Mouse (Mus musculus) stomach, postnatal 0 days (tissue): Measurements from ENCODE around the gene Apbb2.

Experiments
- CTCF ChIP-seq: IDR thresholded peaks from 2 replicates; pipeline ENCODE4 v1.5.1; 2016; ENCODE audit warnings: antibody characterized with exemption, low read depth, mild to moderate bottlenecking, moderate library complexity
- EP300 ChIP-seq: optimal IDR thresholded peaks from 2 replicates; pipeline ENCODE3; 2016; ENCODE audit warnings: antibody characterized with exemption

- TF ChIP-seq CTCF: no peak
- TF ChIP-seq EP300: no peak
Observed at GRCm38 (mm10) chr5:66408546-66408945, 210.0 kb downstream of the Apbb2 start.
